Mouse (Mus musculus) testis, adult 2 months (tissue): ENCODE results near the gene Il3.

Experiments
- CTCF ChIP-seq: fragments of 200-500 bp; IDR thresholded peaks from 2 replicates; pipeline ENCODE4 v1.5.1; 2012; ENCODE audit warnings: low read depth, mild to moderate bottlenecking, inconsistent platforms, low read length, moderate library complexity; ENCODE audit not compliant: control insufficient read depth, insufficient read depth, insufficient replicate concordance
- POLR2A ChIP-seq: fragments of 200-500 bp; IDR thresholded peaks from 2 replicates; pipeline ENCODE4 v1.6.1; 2012; ENCODE audit warnings: low read depth, mild to moderate bottlenecking, inconsistent platforms, low read length, moderate library complexity; ENCODE audit not compliant: control insufficient read depth

DNA sequence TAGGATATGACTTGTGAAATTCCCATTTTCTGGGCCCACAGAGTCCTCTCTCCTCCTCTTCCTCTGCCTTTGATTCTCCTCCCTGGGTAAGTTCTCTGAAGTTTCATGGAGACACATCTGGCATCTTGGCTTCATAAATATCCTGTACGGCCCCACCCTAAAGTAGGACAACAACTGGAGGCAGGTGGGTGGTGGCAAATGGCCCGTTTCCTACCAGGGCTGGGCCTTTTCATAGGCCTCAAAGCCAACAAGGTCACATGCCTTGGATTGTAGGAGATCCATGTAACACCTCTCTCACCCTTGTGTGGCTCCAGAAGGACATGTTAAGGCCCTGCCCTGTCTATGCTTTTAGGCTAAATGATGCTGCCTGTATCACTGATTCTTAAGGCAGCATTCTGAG is 43.5 kb upstream of the Il3 start:
- TF ChIP-seq CTCF (no peak), POLR2A (no peak)
